Mouse (Mus musculus) natural killer cell, adult 2 months (primary cell): ENCODE data around the gene Tnr.

Experiments
- DNase-seq, 2 experiments: peaks; one replicate each; pipeline ENCODE4 v3.0.0; 2022; ENCODE audit warnings: low spot score in 2 of 2

The Tnr gene

DNA sequence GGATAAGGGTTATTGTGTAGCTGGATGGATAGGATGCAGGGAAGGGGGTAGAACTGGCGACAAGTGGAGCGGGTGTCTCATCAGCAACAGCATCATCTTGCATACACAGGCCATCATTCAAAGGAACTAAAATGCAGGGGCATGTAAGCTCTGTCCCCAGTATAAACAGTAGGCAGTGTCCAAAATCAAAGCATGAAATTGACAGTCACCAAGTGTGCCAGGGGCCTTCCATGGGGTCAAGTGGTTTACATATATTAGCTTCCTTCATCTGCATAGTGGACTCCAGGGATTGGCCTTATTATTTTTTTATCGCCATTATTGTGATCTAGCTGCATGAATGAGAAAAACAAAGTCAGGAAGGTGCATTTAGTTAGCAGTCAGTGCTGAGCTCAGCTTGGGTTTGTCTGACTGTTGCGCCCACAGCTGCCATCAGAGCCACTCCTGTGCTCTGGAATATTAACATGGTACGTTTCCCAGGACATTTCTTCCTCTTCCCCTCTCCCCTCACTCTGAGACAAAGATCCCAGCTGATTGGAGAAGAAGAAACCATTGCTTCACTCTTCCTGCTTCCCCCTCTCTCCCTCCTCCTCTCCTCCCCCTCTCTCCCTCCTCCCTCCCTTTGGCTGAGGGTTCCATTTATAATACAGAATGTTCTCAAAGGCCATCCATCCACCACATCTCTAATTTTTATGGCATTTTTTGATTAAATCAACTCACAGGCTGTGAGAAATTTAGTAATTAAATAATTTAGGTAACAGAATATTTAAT, 106.4 kb downstream of the Tnr start:
- DNase-seq, result no peak

DNA sequence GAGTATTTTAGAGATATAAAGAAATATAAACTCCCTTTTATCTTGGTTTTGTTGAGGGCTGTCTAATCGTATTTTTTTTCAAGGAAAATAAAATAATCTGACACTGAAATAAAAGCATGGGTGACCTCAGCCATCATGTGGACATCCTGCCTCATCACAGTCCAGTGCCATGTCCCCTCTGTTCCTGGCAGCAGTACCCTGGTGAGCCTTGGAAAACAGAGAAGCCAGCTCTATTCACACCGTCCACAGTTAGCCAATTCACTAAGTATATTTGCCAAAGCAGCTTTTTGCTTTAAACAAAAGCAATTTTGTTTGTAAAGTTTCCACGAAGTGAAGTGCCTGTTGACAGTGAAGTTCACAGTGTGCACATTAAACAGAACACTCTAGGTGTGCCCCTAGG, 109.0 kb downstream of the Tnr start:
- DNase-seq, result no peak

DNA sequence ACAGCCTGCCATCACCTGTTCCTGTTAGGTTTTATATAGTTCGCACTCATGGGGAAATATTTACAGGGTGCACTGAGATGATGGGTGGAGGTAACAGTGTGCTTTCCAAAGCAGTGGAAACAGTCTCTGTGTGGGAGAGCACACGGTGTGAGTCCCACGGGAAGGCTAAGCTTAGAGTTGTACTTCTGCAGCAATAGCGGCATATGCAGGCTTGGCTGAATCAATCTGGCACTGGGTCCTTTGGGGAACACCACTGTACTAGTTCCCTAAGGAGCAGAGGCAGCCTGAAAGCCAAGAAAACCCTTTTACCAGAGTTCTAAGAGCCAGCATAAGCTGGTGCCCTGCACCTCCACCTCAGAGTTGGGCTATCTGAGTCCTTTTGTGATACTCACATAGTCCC, 115.8 kb downstream of the Tnr start:
- DNase-seq, result no peak

DNA sequence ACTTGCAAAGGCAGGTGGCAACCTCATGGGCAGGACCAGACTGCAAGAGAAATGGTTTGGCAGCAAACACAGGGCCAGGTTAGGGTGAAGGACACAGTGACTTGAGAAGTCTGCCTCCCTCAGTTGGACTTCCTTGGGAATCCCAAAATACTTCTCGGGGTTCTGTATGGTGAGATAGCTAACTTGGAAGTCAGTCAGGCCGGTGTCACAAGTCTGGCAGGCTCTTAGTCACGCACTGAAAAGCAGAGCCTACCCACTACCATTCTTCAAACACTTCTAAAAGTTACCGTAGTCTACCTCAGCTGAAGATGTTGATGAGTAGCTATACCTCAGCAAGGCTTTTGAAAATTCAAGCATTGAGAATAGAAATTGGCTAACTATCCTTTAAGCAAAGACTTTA, 122.2 kb downstream of the Tnr start:
- no peak for DNase-seq

DNA sequence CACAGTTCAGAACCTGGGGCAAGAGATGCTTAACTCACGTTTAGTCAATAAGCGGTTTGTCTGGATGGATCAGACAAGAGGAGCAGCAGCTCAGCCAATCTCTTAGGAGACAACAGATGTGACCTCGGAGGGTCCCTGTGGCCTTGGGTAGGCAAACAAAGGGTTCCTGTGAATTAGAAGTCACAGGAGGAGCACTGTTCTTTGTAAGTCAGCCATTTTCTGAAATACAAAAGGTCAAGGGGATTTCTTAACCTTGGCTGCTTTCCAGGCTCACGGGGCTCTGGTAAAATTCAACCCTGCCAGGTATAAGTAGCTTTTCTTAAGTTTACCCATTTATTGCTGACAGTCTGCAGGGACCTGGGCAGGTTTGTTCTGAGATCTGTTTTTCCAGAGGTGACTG, 126.9 kb downstream of the Tnr start:
- DNase-seq, result no peak

DNA sequence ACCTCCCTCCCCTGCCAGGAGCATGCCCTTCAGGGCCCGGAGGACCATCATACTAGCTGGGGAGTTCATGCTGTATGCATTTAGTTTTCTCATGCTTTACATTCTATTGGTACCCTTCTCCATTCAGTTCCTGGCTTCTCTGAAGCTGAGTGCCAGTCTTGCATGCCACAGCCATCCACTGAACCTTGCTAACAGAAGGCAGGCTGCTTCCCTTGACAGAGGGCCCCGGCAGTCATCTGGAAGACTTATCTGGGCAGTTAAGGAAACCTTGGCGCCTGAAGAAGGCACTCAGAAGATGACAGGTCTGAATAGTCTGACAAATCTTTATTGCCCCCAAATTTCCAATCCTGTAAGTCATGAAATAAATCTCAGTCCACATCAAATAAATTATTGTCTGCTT, 131.7 kb downstream of the Tnr start:
- no peak for DNase-seq

DNA sequence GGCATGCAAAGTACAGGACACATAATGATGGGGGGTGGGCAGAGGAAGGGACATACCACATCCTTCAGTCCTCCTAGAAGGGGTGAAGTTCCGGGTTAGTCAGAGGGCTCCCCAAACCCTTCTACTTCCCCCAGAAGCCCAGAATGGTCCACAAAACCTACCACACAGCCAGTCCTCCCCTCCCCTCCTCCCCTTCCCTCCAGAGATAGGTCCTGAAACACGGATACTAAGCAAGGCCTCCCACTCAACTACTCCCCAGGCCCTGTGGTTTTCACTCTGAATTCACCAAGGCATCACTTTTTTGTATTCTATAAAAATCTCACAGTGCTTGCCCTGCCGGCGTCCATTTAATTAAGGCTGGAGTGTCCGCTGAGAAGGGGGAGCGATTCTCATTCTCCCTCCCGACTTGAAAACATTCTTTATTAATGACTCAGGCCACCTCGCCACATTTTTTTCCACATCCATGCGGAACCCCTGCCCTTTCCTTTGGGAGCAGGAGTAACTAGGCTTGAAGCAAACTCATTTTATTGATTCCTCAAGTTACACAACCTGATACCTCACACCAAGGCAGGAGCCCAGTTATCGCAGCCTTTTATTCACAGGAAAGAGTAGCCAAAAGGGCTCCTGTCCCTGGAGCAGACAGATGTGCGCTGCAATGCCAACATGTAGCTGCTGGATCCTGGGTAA, 134.4 kb downstream of the Tnr start:
- DNase-seq, result no peak

DNA sequence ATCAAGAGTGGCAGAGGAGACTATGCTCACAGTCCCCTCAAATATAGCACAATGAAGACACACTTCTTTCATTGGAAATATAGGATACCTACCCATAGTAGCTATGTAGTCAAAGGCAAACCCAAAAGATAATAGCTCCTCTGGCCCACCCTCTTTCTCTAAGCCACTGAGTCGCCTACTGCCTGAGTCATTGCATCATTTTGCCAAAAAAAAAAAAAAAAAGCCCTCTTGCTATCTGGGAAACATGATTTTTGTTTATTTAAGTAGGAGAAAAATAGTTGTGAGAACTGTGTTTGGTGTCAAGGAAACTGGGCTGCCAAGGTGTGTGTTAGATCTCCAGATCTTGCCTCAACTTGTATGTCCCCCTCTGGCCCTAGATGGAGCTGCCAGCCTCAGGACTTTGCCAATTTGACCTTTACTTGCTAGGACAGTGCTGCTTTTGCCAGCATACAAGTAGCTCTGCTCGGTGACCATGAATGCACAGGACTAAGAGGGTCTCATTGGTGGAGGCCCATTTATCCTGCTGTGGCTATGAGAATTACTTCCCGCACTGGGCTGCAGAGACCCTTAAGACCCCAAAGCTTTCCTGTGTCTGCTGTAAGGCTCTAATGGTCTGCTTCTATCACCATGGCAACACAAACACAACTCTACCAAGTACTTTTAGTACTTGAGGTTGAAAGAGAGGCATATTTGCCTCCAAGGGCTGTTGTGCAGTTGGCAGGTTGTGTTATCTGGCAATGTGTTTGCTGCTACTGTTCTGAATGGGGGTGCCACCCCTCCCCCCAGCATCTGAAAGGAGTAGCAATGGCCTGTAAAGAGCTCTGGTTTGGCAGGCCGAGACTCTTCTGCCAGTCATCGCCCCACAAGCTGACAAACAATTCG, 137.3 kb downstream of the Tnr start:
- DNase-seq, result no peak

DNA sequence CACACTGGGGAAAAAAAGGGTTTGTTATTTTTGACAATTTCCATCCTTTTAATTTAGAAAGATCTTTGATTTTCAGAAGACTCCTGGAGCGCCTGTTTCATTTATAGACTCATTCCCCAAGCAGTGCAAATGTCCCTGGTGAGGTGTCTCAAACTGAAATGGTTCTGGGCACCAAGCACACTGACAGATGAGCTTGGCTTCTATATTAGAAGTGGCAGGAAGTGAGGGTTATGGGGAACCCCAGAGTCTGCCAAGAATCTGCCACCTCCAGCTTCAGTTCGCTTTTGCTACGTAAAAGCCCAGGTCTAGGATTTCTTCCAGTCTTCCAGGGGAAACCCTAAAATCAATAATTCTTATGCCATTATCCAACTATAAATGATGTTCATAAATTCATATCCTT, 140.9 kb downstream of the Tnr start:
- DNase-seq, result no peak

DNA sequence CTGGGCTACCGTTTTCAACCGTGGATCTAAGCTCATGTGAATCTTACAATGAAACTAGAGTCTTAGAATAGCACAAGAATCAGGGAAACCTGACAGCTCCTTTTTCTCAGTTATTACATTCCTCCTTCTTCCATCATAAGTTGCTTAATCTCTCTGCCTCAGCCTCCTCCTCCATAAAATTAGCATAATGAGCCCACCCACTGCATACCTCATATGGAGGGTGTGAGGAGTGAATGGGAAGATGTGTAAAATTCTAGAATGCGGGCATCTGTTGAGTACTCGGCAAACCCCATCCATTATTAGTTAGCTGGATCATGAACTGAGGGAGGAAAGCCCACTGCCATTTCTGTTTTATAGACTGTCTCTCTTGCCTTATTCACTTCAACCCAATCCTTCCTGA, 141.4 kb downstream of the Tnr start:
- DNase-seq, result no peak

DNA sequence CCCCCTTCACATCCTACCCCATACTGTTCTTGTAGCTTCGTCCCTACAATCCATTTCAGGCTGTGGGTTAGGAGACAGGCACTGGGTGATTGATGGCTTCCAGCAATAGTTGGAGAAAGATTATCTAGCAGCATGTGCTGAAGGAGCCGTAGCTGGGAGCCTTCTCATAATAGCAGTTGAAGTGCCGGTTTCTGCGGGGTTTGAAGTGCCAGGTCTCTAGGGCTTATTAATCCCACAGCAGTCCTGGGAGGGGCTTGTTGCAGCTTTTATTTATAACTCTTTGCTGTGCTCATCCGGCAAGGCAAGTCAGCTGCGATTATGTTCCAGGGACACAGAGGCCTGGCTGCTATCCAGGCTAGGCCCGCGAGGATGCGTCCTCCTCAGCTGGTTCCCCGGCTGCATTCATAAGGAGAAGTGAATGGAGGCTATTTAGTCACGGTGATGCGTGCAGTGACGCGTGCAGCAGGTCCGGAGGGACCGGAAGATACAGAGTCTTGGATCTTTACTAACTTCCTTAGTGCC, 147.1 kb downstream of the Tnr start:
- DNase-seq, result no peak

DNA sequence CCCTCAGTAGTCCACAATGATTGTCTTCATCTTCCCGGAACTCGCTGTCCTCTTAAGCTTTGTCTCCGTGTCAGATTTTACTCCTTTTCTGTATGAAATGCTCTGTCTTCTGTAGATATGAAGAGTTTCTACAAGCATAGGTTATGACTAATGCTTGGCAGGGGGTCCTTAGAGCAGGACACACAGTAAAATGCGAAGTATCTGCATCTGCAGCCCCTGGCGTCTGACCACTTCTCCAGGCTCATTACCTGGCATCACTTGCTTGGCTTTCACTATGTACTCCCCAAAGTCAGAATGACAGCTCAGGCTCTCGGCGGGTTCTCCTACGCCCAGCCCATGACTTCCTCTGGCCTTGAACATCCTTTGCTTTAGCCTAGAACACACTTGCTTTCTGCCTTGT, 147.6 kb downstream of the Tnr start:
- no peak for DNase-seq

DNA sequence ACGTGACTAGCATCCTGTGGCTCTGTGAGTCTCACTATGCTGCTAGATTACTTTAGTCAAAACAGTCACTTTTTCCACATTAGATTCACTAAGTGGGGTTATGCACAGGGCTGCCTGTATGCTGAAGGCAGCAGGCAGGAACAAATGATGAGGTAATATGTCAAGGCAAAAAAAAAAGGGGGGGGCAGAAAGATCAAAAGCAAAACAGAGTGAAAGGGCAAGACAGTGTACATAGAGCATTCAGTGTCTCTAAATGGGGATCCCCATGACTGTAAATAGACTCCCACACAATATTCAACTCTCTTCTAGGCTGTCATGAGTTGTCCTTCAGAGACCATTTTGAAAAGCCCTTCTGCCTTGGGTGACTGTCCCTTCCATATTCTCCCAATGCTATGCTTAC, 150.7 kb downstream of the Tnr start:
- no peak for DNase-seq

DNA sequence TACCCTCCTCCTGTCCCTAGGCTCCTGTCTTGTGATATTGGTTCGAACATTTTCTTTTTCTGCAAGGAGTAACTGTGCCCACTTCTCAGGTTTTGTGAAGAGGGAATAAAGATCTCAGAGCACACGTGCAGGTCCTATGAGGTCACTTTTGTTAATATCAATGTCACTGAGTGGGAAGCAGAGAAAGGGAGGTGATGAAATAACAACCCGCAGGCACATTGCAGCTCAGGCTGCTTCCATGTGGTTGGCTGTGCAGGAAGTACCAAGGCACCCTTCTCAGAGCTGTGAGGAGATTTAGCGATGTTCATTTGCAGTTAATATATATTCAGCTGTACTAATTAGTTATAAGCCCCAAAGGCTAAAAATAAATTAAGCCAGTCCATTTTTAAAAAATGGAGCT, 151.9 kb downstream of the Tnr start:
- no peak for DNase-seq

DNA sequence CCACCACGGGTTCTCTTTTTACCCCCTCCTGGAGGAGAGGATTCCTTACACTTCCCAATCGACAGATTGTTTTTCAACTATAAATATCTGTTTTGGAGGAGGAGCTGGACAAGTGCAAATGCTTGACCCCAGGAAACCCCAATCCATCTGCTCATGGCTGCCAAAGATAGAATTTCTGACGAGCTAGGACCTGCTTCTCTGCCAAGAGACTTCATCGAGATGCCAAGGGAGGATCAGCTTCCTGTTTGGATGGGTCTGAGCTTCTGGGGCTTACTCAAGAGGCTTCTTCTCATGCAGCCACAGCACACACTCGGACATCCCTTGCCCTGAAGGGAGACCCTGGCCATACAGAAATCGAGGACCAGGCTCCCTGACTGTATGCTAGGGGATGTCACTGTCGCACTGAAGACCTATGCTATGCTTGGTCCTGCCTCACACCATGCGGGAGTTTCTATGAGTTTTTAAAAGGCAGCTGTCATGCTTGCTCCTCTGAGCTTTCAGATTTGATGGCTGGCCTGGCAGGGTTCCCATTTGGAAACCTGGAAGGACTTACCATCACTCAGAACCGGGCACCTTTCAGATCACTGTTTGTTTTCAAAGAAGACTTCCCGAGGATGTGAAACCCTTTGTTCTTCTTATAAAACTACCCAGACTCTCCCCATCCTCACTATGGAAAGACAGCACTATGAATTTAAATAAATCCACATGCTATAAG, 154.8 kb downstream of the Tnr start:
- no peak for DNase-seq

DNA sequence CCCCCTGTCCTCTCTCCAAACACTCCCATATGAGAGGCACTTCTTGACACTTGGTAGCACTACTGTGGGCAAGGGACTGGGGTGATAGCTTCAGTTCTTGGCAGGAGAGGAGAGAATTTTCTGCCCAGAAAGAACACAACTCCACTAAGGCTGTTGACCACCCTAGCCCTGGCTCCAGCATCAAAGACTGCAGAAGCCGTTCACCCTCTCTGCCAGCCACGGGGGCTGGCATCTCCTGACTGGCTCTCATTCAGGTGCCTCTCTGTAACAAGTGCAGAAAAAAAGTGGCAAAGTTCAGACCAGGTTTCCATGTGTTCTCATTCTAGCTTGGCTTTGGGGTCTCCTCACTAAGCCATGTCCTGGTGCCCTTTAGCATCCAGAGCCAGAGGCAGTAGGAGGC, 157.7 kb downstream of the Tnr start:
- no peak for DNase-seq

DNA sequence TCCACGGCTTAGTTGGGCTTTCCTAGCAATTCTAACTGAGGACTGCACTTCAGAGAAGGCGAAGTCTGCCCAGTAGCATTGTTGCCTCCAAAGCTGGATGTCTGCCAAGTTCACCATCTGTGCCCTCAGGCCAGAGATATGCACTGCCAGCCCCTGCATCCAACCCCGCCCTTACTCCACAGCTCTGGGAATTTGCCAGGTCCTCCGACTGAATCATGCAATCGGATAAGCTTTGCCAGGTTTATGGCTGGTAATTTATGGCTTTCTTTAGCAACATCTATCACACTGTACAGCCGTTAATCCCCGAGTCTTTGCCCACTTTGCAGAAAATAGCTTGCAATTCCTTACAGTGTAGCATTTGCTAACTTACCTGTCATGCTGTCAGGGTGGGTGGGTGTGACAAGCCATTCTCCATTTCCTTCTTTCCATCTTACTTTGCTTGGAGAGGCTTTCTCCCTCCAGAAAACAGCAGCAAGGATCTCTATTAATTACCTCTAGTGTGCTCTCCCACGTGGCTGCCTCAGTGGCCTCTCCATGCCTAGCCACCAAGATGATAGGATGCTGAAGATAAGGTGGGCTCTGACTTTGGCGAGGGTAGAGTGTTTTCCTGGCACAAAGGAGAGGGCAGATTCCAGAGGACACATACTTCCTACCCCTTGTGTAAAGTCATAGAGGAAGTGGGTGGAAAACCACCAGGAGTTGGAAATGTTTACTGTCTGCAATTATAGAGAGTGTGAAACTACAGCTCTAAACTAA, 163.1 kb downstream of the Tnr start:
- DNase-seq, result no peak

DNA sequence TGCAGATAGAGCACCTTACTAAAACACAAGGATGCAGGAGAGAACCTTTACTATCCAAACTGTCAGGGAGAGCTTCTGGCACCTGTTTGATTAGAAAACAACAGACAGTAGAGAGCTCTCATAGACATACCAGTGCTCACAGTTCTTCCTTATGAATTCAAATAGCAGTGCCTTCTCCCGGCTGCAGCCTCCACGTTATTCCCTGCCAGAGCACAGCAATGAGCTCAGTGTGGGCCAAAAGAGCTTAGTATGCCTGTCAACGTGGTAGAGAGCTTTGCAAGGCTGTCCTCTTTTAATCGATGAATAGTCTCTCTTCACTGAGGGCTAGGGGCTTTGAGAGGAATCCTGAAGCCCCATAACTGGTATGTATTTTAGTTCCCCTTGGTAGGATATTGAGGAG, 173.1 kb downstream of the Tnr start:
- no peak for DNase-seq

DNA sequence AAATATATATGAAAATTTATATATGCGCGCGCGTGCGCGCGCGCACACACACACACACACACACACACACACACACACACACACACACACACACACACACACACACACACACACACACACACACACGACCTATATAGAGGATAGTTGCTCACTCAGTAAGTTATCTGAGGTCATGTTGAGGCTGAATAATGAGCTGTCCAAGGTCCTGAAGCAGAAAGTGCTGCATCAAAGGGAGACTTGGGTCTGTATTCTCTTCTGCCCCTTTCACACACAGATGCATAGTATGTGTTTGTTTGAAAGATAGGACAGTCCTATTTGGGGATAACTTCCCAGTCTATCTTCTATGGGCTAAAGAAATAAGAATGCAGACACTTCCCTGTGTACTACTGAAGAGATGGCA, 178.5 kb downstream of the Tnr start:
- no peak for DNase-seq

DNA sequence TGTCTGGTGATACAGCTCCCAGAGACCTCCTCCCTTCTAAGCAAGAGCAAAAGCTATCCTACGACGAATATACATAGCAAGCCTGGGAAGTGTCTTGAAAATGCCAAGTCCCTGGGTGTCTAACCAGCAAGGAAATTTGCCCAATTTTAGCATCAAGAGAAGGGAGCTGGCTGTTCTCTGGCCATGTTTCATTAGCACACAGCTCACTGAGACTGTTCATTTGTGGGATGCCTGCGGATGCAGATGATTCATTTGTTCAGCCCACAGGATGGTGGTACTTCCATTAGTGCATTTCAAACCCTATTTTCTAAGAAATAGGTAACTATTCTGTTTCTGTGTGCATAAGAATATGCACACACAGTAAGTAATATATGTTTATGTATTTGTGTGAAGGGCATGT, 181.4 kb downstream of the Tnr start:
- DNase-seq, result no peak

DNA sequence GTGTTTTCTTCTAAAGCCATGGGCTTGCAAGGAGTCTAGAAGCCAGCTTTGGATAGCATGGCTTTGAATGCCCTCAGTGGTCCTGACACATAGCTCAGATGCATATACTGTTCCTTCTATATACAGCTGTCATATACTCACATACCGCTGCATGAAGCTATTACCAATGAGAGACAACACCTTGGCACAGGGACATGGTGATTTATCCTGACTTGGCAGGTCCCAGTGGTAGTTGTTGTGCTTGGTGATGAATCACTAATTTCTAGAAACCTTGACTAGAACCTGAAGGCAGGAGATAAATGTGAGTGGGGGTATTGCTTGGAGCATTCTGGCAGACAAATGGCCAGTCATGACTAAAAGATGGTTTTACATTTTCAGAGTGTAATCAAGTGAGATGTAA, 192.7 kb downstream of the Tnr start:
- no peak for DNase-seq
